Mouse (Mus musculus) kidney, embryonic 14.5 days (tissue): ENCODE data around the gene Gpt2. TPM values are rescaled to one million over a fixed set of nuclear protein-coding genes. Genes with fewer than 3 reads are reported as not detected.

Experiments used
- ATAC-seq: fragments of 200-750 bp; cut with Nextera tagmentation; 2 replicates; pipeline ENCODE4 v1.8.0; 2017; ENCODE audit warnings: moderate number of reproducible peaks, mild to moderate bottlenecking, moderate TSS enrichment, moderate library complexity; ENCODE audit not compliant: low FRiP score, low TSS enrichment
- H3K27ac ChIP-seq: fragments of 300-500 bp; sonication (generic); 2 replicates; pipeline ENCODE4 v1.5.1; 2014; ENCODE audit warnings: low read depth, mild to moderate bottlenecking, low read length, moderate library complexity, mixed read lengths
- H3K27me3 ChIP-seq: fragments of 300-500 bp; sonication (generic); 2 replicates; pipeline ENCODE4 v1.6.1; 2014; ENCODE audit warnings: mild to moderate bottlenecking, low read length; ENCODE audit not compliant: control insufficient read depth, insufficient read depth
- H3K36me3 ChIP-seq: fragments of 300-500 bp; sonication (generic); 2 replicates; pipeline ENCODE4 v1.6.1; 2014; ENCODE audit warnings: low read length, mixed read lengths; ENCODE audit not compliant: control insufficient read depth, insufficient read depth
- H3K4me1 ChIP-seq: fragments of 300-500 bp; sonication (generic); 2 replicates; pipeline ENCODE4 v1.6.1; 2014; ENCODE audit warnings: low read length, mixed read lengths; ENCODE audit not compliant: control insufficient read depth, insufficient read depth
- H3K4me2 ChIP-seq: fragments of 300-500 bp; sonication (generic); replicated peaks from 2 replicates; pipeline ENCODE4 v1.6.1; 2014; ENCODE audit warnings: low read depth, mild to moderate bottlenecking, low read length
- H3K4me3 ChIP-seq: fragments of 300-500 bp; sonication (generic); 2 replicates; pipeline ENCODE4 v1.5.1; 2014; ENCODE audit warnings: mild to moderate bottlenecking, low read length
- H3K9ac ChIP-seq: fragments of 300-500 bp; sonication (generic); 2 replicates; pipeline ENCODE4 v1.6.1; 2014; ENCODE audit warnings: low read depth, mild to moderate bottlenecking, low read length, moderate library complexity
- H3K9me3 ChIP-seq: fragments of 300-500 bp; sonication (generic); 2 replicates; pipeline ENCODE4 v1.6.1; 2016; ENCODE audit warnings: low read length; ENCODE audit not compliant: control insufficient read depth
- WGBS: fragments of 180-500 bp; shearing (Covaris S2); extraction: QIAGEN DNeasy Blood & Tissue Kit; methylation state at CpG from one replicate; pipeline ENCODE4 v1.1.7; 2014; 5-methylcytosine and 5-hydroxymethylcytosine counted together
- polyA plus RNA-seq: library from polyadenylated mRNA; unstranded; fragments of >200 nt; fragmentation: Nextera tagmentation; extraction: Ambion mirVana; gene quantifications from 2 replicates; pipeline ENCODE4 v1.2.1, GENCODE M21; 2014

Gene Gpt2
- polyA plus RNA-seq, 1 experiment from 2014 or later: 21.6 TPM

- H3K4me3 ChIP-seq: no peak overlapping the region
- no peaks in the 10 kb centered on the region for H3K36me3 ChIP-seq
- WGBS: 28% methylated on average over 5 of the region's 5 CpGs
- no peaks in the 10 kb centered on the region for H3K9me3 ChIP-seq
- no peak overlapping the region for H3K27ac ChIP-seq
- no peaks in the 10 kb centered on the region for H3K27me3 ChIP-seq
- H3K9ac ChIP-seq: no peak overlapping the region
- no peaks in the 10 kb centered on the region for H3K4me1 ChIP-seq
- H3K4me2 ChIP-seq: no peak overlapping the region
- no peak for ATAC-seq
Measured at GRCm38 (mm10) chr8:85460804-85461203, 31.6 kb upstream of the Gpt2 start.

- H3K4me2 ChIP-seq: no peak overlapping the region
- no peaks in the 10 kb centered on the region for H3K36me3 ChIP-seq
- no peak overlapping the region for H3K9ac ChIP-seq
- no peaks in the 10 kb centered on the region for H3K9me3 ChIP-seq
- ATAC-seq: no peak
- H3K27ac ChIP-seq: no peak overlapping the region
- no peak overlapping the region for H3K4me3 ChIP-seq
- no peaks in the 10 kb centered on the region for H3K4me1 ChIP-seq
- whole genome bisulfite sequencing: 80% methylated on average over 3 of the region's 3 CpGs
- no peaks in the 10 kb centered on the region for H3K27me3 ChIP-seq
Measured at GRCm38 (mm10) chr8:85461377-85461776, 31.0 kb upstream of the Gpt2 start.

- no peak overlapping the region for H3K27ac ChIP-seq
- no peaks in the 10 kb centered on the region for H3K4me1 ChIP-seq
- H3K4me2 ChIP-seq: no peak overlapping the region
- H3K9ac ChIP-seq: no peak overlapping the region
- no peaks in the 10 kb centered on the region for H3K36me3 ChIP-seq
- H3K4me3 ChIP-seq: no peak overlapping the region
- no peak for ATAC-seq
- H3K9me3 ChIP-seq: no peaks in the 10 kb centered on the region
- 81% methylated on average over 1 of the region's 1 CpGs for WGBS
- H3K27me3 ChIP-seq: no peaks in the 10 kb centered on the region
Measured at GRCm38 (mm10) chr8:85462441-85462840, 29.9 kb upstream of the Gpt2 start.

- no peak overlapping the region for H3K4me3 ChIP-seq
- no peak overlapping the region for H3K4me2 ChIP-seq
- no peaks in the 10 kb centered on the region for H3K9me3 ChIP-seq
- ATAC-seq: no peak
- H3K27ac ChIP-seq: no peak overlapping the region
- H3K9ac ChIP-seq: no peak overlapping the region
- no peaks in the 10 kb centered on the region for H3K27me3 ChIP-seq
- H3K36me3 ChIP-seq: no peaks in the 10 kb centered on the region
- H3K4me1 ChIP-seq: no peaks in the 10 kb centered on the region
Measured at GRCm38 (mm10) chr8:85464316-85464715, 28.1 kb upstream of the Gpt2 start.

GRCm38 (mm10) chr8:85466056-85466455 is 26.3 kb upstream of the Gpt2 start:
- H3K4me1 ChIP-seq: no peaks in the 10 kb centered on the region
- H3K27me3 ChIP-seq: no peaks in the 10 kb centered on the region
- no peaks in the 10 kb centered on the region for H3K36me3 ChIP-seq
- H3K4me3 ChIP-seq: no peak overlapping the region
- no peak overlapping the region for H3K27ac ChIP-seq
- no peak overlapping the region for H3K9ac ChIP-seq
- WGBS: 80% methylated on average over 4 of the region's 4 CpGs
- no peaks in the 10 kb centered on the region for H3K9me3 ChIP-seq
- ATAC-seq: no peak
- no peak overlapping the region for H3K4me2 ChIP-seq

GRCm38 (mm10) chr8:85470753-85471152 is 21.6 kb upstream of the Gpt2 start:
- H3K27me3 ChIP-seq: no peaks in the 10 kb centered on the region
- no peak overlapping the region for H3K27ac ChIP-seq
- WGBS: 79% methylated on average over 8 of the region's 8 CpGs
- H3K36me3 ChIP-seq: no peaks in the 10 kb centered on the region
- no peak overlapping the region for H3K9ac ChIP-seq
- no peak for ATAC-seq
- no peak overlapping the region for H3K4me2 ChIP-seq
- H3K4me3 ChIP-seq: no peak overlapping the region
- H3K9me3 ChIP-seq: no peaks in the 10 kb centered on the region
- H3K4me1 ChIP-seq: no peaks in the 10 kb centered on the region

GRCm38 (mm10) chr8:85472800-85473199 is 19.6 kb upstream of the Gpt2 start:
- no peaks in the 10 kb centered on the region for H3K4me1 ChIP-seq
- no peak overlapping the region for H3K4me2 ChIP-seq
- H3K27me3 ChIP-seq: no peaks in the 10 kb centered on the region
- no peak overlapping the region for H3K9ac ChIP-seq
- no peaks in the 10 kb centered on the region for H3K36me3 ChIP-seq
- 70% methylated on average over 6 of the region's 6 CpGs for WGBS
- no peaks in the 10 kb centered on the region for H3K9me3 ChIP-seq
- H3K27ac ChIP-seq: no peak overlapping the region
- ATAC-seq: no peak
- no peak overlapping the region for H3K4me3 ChIP-seq

- Histone ChIP-seq H3K9me3 (no peaks in the 10 kb centered on the region), H3K36me3 (no peaks in the 10 kb centered on the region), H3K27ac (no peak overlapping the region), H3K9ac (no peak overlapping the region), H3K4me2 (no peak overlapping the region), H3K27me3 (no peaks in the 10 kb centered on the region), H3K4me1 (no peaks in the 10 kb centered on the region), H3K4me3 (no peak overlapping the region)
- ATAC-seq: no peak
- WGBS: 80% methylated on average over 4 of the region's 4 CpGs
Measured at GRCm38 (mm10) chr8:85473246-85473645, 19.1 kb upstream of the Gpt2 start.

GRCm38 (mm10) chr8:85474924-85475323 is 17.5 kb upstream of the Gpt2 start:
- no peak for ATAC-seq
- Histone ChIP-seq H3K4me3 (no peak overlapping the region), H3K27ac (no peak overlapping the region), H3K9me3 (no peaks in the 10 kb centered on the region), H3K9ac (no peak overlapping the region), H3K27me3 (no peaks in the 10 kb centered on the region), H3K4me1 (no peaks in the 10 kb centered on the region), H3K36me3 (no peaks in the 10 kb centered on the region), H3K4me2 (no peak overlapping the region)
- WGBS: 92% methylated on average over 3 of the region's 3 CpGs
